Mouse (Mus musculus) C2C12 (cell line): Measurements from ENCODE around the gene Gm10260.

Source experiments
- CEBPB ChIP-seq: IDR thresholded peaks from one replicate; pipeline ENCODE4 v1.6.1; 2011; ENCODE audit warnings: low read depth, mild to moderate bottlenecking, control low read depth, moderate library complexity
- CTCF ChIP-seq: IDR thresholded peaks from one replicate; pipeline ENCODE4 v1.5.1; 2011; ENCODE audit not compliant: control insufficient read depth, insufficient read depth, insufficient read length
- MAX ChIP-seq: IDR thresholded peaks from one replicate; pipeline ENCODE4 v1.6.1; 2011; ENCODE audit warnings: mild to moderate bottlenecking, control low read depth
- MYOD1 ChIP-seq: IDR thresholded peaks from one replicate; pipeline ENCODE4 v1.6.1; 2011; ENCODE audit warnings: low read depth; ENCODE audit not compliant: control insufficient read depth, insufficient read length
- MYOG ChIP-seq: IDR thresholded peaks from one replicate; pipeline ENCODE4 v1.6.1; 2011; ENCODE audit not compliant: control insufficient read depth, insufficient read length; ENCODE audit errors: extremely low read depth

GRCm38 (mm10) chr13:97781637-97782036, 21.2 kb upstream of the Gm10260 start:
- no peak for TF ChIP-seq CTCF
- no peak for TF ChIP-seq CEBPB
- TF ChIP-seq MYOG, result no peak
- no peak for TF ChIP-seq MAX
- no peak for TF ChIP-seq MYOD1
